Mouse (Mus musculus) kidney, adult 9 months (tissue): Measurements from ENCODE around the gene Ppp3r2.

Experiments used
- DNase-seq: peaks from one replicate; pipeline ENCODE4 v3.0.0; 2022

Ppp3r2 gene

DNA sequence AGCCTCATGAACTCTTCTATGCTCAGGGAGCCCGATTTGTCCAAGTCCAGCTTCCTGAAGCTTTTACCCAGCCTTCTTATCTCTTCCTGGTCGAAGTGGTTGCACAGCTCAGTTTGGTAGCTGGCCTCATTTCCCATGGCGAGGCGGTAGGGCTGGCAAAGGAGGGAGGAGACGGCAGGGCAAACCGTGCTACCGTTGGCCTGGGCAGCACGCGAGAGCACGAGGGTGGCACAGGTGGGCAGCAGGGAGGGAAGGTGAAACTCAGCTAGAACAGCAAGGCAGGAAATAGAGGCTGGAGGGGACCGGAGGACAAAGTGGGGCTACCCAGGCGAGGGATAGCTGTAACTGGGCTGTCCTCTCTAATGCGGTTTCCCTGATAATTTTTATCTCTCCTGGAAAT is at the start of gene Ppp3r2:
Gene Ppp3r2, minus strand, starts transcription at position 213 of the 400 bp plus-strand sequence.
- DNase-seq: no peak

DNA sequence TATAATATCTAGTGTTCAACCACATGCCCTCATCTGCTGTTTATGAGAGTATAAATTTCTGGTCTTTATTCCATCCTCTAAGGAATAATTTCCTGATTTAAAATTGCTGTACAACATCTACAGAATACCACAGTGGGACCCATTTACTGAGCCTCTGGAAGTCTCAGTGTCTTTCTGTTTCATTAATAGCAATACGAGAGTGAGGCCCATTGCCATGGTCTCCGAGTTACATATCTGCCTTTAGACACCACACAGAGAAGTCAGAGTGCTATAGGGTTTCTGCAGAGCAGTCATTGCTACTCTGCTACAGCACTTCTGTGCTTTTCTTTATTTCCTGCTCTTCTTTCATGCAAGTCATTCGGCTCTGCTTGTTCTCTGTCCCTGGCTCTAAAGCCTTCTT is 47.5 kb upstream of the Ppp3r2 start:
- DNase-seq: no peak

DNA sequence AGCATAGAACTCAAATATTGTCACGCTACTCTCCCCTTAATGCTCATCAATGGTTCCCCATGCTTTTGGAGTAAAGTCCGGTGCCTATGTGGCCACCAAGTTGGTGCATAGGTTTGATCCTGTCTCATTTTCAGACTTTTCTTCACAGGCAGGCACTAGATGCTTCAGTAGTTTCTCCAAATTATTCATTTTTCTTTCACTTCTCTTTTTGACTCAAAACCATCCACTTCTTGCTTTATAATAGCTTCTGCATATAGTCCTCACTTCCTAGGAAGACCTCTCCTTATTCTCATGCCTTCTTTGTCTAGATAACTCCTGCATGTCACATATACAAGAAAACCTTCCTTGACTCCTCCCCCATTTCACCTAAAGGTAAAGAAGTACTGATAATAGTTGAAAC is 42.1 kb upstream of the Ppp3r2 start:
- DNase-seq: no peak

DNA sequence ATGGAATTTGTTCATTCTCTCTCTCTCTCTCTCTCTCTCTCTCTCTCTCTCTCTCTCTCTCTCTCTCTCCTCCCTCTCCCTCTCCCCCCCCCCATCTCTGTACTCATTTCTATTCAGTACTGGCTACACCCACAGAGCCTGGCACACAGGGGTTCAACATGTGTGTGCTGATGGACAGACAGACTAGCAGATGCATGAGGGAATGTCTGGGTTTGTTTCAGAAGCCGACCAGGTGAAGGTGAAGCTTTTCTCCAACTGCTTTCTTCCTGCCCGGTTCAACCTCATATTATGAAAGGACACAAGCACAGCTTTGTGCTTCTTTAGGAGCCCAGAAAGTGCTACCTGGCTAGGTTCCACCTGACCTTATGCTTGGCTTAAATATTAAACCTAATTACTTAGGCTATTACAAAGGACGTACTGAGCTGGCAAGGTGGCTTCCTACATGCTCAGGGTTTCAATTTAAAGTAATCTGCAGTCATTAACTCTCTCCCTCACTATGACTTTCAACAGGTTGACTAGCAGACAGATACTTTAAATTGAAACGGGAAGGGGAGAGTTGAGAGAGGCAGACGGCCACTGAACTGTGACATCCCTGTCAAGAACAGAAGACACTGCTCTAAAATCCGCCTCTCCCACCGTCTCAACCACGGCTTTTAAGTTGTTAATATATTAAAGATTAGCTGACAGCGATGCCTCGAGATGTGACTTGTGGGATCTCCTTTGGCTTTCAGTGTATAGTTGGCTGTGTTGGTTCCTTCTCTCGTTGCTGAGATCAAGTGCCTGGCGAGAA is 9.8 kb upstream of the Ppp3r2 start:
- peak; percentile 84 for DNase-seq

DNA sequence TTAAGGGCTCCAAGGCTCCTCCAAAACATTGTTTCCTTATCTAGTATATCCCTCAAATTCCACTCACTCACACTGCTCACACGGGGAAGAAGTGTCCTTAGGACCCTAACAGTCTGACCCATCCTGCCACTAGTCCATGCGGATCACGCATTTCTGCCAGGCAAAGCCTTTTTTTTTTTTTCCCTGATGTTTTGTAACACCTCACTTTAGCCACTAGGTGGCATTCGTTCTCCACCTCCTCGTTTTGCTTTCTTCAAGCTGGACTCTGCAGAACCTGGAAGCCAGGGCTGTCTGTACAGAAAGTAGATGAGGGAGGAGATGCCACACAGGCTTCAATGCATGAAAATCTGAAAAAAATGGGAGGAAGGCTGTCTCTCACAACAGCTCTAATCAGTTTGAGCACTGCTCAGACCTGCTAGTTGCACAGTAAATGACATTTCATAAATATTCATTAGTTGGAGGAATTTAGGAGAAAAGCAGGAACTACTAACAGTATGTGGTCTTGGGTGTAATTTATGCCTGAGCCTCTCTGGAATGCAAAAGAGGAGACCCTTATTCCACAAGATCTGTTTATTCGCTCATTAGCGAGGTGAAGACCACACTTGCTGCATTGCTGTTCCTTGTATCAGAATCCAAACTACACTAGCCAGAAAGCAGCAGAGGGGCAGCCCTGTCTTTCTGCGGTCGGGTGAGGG is 6.9 kb upstream of the Ppp3r2 start:
- DNase-seq: peak; percentile 48

DNA sequence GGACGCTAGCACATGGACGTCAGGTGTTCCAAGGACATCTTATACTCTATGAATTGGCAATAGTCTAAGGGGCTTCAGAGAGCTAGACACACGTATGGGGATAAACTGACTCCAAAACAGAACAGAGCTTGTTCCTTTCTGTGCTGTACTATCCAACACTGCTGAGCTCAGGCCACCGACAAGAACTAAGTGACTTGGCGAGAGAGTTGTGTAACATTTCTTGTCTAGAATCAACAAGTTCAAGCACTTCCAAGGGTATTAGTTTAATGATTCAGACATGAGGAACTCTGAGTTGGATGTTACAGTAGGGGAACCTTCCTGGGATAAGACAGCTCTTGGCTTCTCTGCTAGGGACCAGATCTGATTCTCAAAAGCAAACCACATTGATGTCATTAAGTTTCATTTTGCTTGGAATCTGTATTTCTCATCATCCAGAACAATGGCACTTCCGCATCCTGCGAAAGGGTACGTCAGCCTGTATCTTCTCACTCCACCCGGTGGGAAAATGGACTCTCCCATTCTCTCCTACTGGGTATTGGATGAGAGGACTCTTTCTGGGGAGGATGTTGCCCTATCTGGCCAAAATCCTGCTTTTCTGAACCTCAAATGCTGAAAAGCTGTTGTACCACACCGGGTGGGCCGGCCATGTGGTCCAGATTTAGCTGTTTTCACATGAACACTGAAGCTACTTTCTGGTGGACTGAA is 1.5 kb downstream of the Ppp3r2 start:
- DNase-seq: no peak

DNA sequence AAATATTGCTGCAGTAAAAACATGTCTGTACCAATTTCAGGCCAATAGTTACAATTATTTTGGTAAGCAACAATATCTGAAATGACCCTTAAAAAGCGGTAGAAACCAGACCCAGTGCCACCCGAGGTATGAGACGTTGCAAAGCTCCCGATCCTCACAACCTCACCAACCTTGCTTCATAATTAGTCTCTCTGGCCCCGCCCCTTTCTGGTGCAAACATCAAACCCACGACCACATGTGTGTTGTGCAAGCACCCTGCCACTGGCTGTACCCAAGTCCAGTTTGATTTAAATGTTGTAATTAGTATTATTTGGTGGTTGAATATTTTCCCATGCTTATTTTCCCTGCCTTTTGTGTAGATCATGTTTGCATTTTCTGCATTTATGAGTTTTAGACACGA is 5.0 kb downstream of the Ppp3r2 start:
- no peak for DNase-seq

DNA sequence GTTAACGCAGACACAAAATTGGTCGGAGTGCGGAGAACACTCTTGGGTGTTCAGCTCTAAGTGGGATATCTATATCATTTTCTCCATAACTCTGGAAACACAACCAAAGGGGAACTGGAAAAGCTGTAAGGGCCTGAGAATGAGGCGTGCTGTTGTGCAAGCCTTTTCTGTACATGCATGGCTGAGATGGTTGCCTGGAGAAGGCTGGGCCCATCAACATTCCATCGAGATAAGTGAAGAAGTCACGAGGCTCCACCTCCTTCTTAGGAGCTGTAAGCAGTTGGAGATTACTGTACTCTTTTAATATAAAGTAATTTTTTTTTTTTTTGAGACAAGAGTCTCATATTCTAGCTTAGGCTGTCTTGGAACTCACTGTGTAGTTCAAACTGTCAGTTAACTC is 5.8 kb downstream of the Ppp3r2 start:
- no peak for DNase-seq

DNA sequence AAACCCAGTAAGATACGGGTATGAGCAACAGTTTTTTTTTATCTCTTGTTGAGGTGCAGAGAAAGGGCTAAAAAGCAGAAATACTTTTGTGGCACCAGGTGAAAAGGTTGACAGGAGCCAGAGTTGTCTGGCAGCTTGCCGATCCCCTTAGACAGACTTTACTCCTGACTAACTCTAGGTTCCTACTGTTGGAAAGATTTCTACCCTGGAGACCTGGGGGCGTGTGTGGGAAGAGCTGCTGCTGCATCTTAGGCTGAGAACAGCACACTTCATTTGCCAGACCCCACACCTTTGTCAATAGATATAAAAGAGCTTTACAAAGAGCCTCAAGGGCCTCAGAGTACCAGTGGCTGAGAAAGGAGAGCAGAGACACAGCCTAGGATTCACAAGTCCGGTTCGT is 17.0 kb downstream of the Ppp3r2 start:
- no peak for DNase-seq

DNA sequence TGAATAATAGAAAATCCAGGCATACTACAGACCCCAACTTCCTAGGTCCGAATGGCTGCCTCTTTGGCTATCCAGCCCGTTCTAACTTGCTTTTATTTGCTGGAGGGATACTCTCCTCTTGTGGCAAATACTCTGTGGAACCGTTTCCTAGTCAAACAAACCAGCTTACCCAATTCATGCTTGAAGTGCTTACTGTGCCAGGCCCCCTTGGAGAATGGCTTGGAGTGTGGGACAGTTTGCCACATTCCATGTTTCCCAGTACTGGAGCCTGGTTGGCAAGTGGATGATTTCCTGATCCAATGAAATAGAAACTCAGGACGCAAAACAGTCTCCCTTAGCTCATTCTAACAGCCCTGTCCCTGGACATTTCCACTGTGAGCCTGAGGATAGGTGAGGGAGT is 19.6 kb downstream of the Ppp3r2 start:
- DNase-seq: no peak

DNA sequence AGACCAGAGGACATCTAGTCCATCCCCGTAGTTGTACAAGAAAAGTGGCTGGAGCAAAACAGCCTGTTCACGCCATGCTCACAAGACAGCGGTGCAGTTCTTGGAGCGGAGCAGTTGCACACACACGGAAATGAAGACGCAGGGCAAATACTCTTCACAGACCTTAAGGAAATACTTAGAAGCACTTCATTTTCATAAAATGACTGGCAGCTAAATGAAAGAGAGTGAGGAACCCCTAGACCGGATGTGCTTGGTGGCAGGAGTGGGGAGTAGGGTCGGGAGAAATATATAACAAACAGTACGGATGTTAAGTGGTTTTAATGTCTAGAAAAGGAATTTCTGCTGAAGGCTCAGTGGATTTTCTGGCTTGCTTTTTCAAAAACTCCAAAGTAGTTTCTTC is 20.2 kb downstream of the Ppp3r2 start:
- no peak for DNase-seq

DNA sequence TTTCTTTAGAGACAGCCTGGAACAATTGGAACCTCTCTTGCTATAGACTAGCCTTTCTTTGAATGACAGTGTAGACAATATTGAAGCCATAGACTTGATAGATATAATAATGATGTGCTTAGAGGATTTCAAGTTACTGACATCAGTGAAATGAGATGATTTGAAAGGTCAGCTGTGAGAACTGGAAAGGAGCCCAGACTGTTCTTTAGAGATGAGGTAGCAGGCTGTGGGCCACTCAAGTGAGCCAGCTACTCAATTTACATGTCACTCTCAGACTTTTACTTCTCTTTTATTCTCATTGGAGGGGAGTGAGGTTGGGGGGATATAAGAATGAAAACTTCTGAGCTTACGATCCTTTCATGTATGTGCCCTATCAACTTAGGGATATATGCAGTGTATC is 22.4 kb downstream of the Ppp3r2 start:
- no peak for DNase-seq

DNA sequence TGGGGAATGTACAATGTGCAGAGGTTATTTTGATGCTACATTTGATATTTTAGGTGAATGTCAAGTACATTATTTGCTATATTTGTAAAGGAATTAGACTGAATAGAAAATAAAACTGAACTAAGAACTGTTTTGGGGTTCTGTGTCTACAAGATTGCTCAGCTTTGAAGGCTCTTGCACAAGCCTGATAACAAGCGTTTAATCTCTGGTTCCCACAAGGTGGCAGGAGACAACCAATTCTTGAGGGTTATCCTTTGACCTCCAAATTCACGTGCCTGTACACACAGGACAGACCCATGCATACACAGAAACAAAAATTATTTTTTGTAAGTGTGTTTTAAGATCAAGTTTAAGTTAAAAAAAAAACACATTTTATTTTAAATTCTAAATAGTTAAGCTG is 41.9 kb downstream of the Ppp3r2 start:
- no peak for DNase-seq

DNA sequence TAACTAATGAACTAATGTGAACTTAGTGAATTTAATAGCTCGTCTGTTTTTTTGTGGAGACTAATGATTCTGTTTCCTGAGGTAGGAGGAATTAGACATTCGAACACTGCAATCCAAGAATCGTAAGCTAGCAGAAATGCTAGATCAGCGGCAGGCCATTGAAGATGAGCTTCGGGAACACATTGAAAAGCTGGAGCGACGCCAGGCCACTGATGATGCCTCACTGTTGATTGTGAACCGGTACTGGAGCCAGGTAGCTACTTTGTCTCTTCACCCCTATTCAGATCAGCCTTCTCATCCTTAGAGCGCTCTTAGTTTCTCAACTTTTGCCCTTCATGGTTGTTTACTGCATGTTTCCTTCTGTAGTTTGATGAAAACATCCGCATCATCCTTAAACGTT is 44.0 kb downstream of the Ppp3r2 start:
- DNase-seq: no peak

DNA sequence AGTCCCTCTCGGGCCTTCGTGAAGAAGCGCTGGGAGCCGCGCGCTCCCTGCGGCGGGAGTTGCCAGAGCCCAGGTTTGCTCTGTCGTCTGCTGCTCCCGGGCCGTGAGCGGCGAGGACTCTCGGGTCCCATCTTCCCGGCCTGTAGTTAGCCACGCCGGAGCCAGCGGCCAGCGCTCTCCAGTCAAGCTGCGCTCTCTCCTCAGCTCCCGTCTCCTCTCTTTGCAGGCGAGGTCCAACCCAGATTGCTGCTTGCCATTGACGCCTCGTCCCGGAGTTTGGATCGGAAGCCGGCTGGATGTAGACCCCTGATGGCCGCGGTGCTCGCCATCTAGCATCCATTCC is 49.7 kb downstream of the Ppp3r2 start:
- no peak for DNase-seq

DNA sequence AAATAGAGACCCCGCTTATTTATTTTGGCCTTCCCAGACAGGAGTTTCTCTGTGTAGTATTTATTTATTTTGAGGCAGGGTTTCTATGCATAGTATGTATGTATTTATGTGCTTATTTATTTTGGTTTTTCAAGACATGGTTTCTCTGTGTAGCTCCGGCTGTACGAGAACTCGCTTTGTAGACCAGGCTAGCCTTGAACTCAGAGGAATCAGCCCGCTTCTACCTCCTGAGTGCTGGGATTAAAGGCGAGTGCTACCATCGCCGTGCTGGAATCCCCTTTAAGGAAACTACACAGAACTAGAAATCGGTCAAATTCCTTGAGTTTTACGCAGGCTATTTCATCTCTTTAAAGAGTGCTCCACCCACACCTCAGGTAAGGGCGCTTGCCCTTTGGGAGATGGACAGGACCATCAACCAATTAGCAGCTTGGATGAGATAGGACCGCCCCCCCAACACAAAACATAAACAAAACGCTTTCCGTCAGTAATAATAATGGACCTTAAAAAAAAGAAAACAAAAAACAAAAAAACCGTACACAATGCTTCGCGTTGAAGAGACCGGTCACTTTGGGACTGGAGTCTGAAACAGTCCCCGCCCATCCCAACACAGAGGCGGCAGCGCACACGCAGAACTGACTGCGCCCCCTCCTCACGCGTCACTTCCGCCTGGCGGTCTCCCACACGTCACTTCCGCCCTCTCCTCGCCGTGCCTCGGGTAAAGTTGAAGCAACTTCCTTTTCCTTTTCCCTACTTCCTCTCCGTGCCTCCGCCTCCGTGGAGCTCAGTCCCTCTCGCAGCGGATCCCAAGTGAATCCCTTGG is 50.3 kb downstream of the Ppp3r2 start, which contains the start of gene Rnf20:
Gene Rnf20, plus strand, starts transcription at position 688 of the 820 bp plus-strand sequence.
- peak; percentile 97 for DNase-seq

DNA sequence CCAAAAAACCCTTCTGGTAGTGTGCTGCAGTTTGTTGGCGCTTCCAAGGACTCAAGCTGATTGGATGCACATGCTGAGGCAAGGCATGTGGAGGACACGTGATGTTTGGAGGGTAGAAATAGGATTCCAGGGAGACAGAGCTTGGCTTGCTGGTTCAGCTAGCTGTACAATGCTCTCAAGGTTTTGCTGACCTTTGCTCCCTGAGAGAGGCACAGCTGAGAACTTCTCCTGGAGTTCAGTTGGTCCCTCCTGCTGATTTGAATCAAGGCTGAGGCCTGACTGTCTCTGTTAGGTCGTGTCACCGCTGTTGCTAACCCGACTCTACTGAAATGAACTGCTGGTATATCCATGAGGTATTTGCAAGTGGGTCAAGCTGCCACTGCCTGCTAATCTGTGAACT is 52.9 kb downstream of the Ppp3r2 start:
- DNase-seq: peak; percentile 74
